Mouse (Mus musculus) embryo, embryonic 10 days (tissue): ENCODE measurements around the gene Rhcg.

Experiments
- DNase-seq: peaks from one replicate; pipeline ENCODE4 v3.0.0-alpha.2; 2015; ENCODE audit warnings: low spot score

The Rhcg gene

DNA sequence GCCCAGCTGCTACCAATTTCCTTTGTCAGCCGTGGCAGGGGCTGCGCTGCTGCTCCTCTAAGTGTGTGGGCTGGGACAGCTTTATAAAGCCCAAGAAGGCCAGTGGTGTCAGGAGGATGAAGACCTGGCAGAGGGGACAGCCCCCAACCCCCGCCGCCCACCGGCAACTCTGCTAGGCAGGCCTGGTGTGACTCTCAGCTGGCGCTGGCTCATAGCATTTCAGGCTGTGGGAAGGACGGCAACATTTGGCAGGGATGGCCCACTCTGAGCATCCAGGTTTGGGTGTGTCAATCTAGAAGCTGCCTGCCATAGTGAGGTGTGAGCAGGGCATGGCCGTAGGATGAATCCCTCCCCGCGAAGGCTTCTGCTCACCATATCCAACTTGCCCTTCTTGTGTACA is 17.3 kb downstream of the Rhcg start:
- DNase-seq, result no peak

DNA sequence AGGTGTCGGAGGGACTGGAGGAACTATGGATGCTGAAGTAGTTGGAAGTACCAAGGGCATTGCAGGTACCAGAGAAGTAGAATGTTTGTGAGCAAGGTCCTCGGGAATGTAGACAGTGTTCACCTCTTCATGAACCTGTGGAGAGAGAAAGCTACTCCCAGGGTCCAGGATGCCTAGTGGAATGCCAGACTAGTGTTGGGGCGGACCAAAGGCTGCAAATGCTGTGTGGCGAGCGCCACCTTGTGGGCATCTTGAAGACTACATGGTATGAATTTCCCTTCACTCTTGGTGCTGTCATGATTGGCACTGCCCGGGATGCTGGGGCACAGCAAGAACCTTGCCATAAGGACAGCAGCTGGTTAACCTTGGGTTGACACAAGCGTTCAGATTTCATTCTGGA is 22.6 kb downstream of the Rhcg start:
- DNase-seq, result peak; percentile 92

DNA sequence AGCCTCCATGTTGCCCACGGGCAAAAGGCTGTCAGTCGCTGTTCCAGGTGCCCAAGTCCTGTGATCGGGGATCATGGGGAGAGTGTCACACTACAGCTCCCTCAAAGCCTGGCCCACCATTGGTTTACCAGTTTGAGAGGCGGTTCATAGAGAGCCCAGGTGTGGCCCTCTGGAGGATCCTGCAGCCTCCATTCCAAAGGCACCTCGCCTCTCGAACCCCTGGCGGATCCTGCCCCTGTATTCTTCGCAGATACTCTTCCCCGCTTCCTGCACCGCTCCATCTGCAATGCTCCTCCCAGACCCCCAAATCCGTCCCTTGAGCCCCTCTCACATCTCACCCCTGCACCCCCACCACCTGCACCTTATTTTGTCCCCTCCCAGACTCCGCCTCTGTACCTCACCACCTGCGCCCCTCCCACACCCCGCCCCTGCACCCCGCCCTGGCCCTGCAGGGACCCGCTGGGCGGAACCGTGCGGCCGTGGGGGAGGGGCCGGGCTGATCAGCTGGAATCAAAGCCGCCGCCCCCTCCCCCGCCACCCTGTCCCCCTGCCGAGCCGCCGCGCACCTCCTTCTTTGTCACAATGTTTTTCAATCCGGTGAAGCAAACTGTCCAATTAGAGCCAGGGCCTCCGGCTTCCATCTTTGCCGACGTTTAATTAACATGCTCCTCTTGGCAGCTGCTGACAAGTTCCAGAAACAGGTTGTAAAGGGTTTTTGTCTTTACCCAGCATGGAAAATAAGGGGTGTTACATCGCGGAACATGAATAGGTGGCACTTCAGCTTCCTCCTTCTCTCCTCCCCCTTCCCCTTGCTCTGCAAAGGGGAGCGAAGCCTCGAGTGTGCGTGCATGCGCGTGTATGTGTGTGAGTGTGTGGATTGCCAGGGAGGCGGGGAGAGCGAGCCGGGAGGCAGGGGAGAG is 25.4 kb downstream of the Rhcg start:
- peak; percentile 54 for DNase-seq

DNA sequence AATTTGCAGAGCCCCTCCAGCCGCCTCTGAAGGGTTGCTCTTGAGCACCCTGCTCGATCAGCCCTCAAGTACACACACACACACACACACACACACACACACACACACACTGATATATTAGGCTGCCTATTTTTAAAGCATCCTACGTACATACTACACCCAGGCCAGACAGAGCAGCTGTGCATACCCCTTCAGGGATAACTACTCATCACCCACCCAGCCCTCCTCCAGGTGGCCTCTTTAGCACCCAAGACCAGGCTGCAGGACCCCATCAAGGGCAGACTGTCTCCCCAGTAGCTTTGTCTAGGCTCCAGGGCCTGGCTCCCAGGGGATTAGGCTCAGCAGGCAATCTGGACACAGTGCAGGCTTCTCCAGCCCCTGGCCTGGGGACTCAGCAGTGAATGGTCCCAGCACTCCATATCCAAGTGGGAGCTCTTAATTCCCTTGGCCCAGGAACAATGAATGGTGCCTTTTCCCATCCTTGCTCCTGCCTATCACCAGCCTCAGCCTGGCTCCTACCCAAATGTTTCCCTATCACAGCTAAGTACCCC is 26.8 kb downstream of the Rhcg start:
- DNase-seq, result no peak

DNA sequence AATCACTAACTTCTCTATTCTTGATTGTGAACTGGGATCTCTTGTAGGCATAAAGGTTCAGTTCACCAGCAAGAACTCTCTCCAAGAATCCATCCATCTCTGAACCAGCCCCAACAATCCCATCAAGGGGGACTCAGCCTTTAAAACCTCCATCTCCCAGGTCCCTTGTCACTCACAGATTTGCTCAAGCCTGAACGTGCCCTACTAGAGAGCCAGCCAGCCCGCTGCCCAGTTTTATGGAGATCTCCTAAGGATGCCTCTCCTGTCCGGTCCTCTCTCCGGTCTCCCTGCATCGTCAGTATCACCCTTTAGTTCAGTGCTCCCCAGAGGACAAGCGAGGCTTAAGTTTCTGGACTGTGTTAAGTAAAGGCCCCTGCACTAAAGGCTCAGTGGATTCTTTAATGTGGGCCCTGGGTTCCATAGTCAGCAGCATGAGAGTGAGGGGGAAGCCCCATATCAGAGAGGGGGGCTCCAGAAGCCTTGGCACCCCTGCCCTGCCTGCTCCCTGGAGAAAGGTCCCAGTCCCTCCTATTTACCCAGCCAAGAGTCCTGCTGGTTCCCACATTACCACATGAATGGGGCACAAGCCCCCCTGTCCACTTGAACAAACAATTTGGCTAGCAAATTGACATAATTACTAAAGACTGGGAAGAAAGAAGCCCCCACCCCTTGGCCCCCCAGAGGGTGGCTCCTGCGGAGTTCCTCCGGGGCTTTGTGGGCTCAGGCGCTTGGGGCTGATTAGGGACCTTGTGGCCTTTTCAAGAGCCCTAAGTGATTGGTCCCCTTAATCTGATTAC is 27.5 kb downstream of the Rhcg start:
- no peak for DNase-seq

DNA sequence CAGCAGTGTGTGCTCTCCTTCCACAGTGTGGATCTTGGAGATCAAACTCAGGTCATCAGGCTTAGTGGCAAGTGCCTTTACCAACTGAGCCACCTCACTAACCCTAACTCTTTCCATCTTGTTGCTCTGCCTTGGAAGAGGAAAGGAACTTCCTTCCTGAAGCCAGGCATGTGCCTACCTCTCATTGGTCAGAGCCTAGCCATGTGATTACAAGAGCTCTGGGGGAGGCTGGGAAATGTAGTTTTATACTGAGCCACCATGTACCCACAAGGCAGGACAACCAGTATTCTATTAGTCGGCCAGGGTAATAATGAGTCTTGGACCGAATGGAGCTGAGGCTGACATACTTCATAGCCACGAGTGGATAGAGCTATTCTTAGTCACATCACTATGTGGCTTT is 29.2 kb downstream of the Rhcg start:
- no peak for DNase-seq

DNA sequence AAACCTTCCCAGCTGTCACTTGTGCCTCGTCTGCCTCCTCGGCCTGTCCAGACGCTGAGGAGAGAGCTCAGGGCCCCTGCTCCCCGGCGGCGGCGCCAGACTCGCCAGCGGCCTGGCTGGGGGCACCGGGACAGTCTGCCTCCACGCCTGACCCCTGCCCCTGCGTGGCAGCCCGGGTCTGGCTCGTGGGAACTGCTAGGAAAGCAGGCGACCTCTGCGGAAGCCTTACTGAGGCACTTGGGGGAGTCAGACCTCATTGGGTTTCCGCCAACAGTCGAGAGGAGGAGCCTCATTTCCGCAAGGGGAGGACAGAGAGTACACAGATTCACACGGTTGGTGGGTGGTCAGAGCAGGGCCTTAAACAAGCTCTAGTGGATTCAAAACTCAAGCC is 38.6 kb downstream of the Rhcg start:
- DNase-seq, result peak; percentile 63

DNA sequence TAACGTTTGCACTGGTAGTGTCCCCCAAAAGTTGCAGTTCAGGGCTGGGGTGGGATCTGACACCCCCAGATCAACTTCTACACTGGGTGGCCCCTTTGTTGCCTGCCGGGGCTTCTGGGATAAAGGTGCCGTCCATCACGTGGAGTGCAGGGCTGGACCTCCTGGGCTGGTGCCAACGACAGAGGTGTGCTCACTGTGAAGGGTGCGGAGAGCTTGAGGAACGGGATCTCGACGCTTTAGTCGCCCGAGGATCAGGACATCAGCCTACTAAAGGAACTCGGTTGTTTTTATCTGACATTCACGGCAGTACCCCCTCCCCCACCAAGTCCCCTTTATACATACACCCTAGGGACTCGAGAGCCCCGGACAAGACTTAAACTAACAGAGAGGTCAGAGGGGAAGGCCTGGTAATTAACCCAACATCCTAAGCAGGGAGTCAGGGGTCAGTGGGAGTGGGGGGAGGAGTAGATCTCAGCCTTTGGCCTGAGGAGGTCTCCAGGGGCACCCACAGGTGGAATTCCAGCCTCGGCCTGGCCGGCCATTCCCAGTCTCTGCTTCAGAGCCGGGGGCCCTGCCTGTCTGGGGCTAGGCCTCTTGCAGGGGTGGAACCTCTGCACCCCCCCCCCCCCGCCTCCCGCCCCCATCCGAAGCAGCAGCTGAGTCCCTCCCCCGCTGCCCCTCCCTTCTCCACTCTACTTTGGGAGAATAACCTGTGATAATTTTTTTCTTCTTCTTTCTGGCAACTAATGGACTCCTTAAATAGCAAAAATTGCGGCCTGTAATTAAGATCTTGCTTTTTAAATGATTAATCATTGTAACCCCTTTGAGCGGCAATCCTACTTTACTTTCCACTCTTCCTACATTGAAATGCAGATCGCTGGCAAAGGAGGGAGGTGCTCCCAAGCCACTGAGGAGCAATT is 39.3 kb downstream of the Rhcg start:
- DNase-seq, result peak; percentile 37

DNA sequence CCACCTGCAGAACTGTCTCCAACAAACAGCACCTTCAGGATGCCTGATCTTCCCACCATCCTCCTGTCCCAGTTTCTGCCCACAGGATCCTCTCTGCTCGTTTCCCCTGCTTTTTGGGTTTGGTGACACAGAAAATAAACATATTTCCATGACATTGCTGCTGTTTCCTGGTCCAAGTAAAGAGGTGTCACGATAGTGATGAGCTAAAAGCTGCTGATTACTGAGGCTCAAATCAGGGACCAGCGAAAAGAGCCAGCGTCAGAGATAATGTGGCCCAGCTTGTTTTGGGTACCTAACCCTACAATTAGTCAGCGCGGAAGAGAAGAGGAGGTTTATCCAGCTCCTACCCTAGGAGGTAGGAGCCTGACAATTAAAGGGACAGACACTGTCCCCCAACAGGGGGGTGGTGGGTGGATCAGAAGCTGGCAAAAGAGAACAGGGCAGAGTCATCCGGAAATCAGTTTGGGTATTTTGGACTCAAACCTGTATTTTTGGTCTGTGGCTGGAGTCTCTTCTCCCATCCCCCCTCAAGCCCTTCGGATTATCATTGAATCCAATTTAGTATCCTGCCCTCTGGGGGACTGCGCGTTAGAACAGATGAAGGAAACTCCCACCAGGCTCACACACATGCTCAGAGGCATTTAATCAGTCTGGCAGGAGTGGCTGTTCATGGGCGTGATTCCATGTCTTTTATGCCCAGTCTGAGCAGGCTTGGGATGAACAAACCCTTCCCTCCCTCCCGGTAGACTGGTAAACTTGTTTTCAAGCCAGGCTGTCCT is 40.2 kb downstream of the Rhcg start:
- DNase-seq, result peak; percentile 26

DNA sequence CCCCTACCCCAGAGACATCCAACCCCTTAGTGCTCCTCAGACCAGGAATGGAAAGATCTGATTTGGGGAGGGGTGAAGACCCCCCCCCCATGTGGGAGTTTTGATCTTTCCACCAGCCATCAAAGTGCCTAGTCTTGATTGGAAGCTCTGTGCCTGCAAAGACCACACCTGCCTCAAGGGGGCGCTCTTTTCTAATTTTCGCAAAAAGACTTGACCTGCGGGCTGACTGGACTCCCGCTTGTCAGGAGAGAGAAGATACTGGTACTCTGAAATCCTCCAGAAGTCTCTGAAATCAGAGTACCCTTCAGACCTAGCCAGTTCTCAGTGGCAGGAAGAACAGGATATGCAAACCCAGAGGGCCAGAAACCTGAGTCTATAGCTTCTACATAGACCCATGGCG is 40.8 kb downstream of the Rhcg start:
- peak; percentile 66 for DNase-seq

DNA sequence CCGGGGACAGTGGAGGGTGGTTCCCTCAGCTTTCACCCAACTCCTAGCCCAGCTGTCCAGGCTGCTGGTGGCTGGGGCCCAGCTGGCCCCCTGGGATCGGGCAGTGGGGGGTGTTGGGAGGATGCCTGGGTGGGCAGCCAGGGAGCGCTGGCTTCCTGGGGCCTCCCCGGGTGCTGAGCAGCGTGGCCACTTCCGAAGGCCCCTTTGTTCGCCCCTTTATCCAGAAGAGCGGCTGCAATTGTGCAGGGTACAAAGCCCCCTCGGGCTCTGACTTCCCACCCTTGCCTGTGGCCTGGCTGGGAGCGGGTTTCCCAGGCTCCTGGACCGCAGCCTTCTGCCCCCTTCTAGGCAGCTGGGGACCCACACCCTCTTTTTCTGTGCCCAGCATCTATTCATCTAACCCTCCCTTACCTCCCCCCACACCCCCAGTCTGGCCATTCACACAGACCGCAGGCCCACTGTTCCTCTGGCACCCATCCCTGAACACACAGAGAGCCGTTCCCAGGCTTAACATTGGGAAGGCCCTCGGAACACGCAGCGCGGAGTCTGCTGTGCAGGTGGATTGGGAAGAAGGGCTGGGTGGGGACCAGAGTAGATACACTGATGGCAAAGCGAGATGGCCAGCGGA is 45.2 kb downstream of the Rhcg start:
- DNase-seq, result no peak

DNA sequence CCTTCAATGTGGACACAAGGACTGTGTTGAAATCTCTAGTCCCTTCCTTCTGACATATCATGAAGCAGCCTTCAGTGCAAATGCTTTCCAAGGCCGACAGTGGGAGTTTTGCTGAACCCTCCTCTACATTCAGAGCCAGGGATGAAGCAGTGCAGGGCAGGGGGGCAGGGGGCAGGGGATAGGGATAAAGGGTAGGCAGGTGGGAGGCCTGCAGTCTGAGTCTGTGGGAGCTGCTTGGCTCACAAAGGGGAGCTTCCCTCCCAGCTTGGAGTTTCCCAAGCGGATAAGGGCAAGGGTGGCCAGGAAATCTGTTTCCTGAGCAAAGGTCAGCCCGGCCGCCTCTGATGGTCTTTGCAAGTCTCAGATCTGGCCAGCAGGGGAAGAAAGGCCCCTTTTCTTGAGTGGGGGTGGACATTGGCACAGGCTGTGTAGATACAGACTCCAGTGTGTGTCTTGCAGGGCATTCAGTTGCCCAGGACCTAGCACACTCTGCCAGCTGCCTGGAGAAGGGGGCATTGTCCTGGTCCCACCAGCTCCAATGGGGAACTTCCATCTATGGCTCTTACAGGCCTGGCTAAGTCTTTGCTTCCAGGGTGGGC is 48.4 kb downstream of the Rhcg start:
- DNase-seq, result no peak

DNA sequence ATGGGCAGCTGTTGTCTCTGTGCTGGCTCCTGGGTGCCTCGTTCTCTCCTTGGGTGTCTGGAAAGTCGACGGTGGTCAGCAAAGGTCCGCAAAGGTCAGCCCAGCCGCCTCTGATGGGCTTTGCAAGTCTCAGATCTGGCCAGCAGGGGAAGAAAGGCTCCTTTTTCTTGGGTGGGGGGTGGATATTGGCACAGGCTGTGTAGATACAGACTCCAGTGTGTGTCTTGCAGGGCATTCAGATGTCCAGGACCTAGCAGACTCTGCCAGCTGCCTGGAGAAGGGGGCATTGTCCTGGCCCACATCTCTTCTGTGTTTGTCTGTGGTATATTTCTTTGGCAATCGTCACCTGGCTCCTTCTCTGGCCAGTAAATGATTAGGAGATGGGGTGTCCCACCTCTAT is 49.2 kb downstream of the Rhcg start:
- DNase-seq, result no peak

DNA sequence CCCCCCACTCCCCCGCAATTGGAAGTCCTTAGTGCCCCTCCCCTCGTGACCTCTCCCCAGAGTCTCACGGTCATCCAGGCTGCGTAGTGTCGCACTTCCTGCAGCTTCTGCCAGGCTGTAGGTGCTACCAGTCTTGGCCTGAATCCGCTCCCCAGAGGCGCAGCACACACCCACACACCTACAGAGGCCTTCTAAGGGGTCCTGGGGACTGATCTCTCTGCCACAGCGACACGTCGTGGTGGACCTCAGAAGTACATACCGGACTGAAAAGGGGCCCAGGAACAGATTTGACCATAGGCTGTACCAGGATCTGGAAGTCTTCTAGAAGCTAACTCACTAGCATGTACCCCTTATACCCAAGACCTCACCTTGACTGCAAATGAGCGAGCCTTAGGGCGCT is 53.8 kb downstream of the Rhcg start:
- DNase-seq, result peak; percentile 68

DNA sequence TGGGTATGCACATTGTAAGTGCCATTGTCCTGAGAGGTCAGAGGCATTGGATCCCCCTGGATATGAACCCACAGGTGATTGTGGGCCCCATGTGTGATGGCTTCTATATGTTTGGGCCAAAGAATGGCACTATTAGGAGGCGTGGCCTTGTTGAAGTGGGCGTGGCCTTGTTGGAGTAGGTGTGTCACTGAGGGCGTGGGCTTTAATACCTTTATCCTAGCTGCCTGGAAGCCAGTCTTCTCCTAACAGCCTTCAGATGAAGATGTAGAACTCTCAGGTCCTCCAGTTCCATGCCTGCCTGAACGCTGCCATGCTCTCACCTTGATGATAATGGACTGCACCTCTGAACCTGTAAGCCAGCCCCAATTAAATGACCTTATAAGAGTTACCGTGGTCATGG is 55.1 kb downstream of the Rhcg start:
- DNase-seq, result no peak

DNA sequence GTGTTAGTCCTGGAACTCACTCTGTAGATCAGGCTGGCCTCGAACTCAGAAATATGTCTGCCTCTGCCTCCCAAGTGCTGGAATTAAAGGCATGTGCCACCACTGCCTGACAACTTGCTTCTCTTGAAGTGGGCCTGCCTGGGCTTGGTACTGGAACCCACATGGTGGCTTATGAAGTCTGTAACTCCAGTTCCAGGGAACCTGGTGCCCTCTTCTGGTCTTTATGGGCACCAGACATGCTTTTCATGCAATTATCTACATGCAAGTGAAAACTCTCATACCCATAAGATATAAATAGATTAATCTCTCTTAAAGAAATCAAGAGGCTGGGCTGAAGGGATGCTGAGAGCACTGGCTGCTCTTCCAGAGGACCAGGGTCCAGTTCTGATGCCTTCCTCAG is 58.8 kb downstream of the Rhcg start:
- no peak for DNase-seq

DNA sequence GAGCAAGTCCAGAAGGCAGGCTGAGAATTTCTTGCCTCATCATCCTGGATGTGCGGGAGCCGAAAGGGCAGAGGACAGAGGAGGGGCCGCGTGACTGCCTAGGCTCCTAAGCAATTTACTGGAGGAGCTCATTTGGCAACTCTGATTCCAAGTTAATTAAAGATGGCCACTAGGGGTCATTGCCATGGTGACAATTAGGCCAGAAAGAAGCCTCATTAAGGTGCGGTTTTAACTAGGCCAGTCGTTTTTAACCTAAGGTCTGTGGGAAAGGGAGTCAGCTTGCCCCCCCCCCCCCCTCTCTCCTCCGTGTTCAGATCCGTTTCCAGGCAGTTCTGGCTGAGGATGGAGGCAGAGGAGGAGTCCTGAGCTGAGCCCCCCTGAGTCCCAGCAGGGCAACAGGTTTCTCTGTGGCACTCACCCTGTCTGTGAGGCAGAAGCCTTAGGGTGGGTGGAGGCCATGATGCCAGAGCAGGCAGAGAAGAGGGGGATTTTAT is 59.7 kb downstream of the Rhcg start:
- peak; percentile 48 for DNase-seq

DNA sequence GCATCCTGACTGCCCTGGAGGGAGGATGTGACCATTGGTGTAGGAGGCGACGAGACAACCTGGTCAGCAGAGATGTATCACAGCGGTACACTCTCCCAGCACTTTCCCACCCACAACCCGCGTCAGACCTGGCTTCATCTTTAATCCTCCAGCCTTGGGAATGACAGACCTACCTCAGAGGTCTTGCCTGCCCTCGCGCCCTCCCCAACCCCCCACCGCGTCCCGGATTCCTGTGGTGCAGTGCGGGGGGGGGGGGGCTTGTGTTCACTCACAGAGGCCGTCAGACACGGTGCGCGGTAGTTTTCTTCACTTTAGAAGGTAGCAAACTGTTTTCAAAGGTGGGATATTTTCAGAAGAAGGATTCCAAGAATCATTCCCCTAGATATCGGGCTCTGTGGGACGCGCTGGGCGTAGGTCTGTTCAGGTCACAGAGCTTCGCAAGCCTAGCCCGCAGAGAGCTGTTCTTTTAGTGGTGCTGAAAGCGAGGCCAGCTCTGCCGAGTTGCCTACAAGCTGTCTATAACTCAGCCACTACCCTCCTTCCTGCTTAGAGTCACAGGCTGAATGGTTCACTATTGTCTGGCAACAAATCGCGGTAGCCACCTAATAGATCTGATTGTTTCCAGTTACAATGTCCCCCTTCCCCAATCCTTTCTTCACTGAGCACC is 62.0 kb downstream of the Rhcg start:
- DNase-seq, result peak; percentile 89

DNA sequence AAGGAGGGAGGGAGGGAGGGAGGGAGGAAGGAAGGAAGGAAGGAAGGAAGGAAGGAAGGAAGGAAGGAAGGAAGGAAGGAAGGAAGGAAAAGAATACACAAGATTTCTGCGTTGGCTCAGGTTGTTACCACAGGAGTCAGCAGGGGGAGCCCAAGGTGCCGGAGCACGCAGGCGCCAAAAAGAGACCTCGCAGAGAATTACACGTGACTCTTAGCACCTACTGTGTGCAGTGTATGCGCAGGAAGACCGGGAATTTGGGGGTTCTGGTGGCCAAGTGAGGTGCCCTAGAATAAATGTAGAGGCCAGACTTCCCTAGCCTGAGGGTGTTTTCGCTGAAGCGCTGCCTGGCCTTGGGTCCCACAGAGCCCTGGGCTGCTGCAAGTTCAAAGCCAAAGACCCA is 64.8 kb downstream of the Rhcg start:
- DNase-seq, result no peak
